Mouse (Mus musculus) liver, embryonic 12.5 days (tissue): Measurements from ENCODE around the gene Nt5m. TPM values are rescaled to one million over a fixed set of nuclear protein-coding genes. Genes with fewer than 3 reads are reported as not detected.

Source experiments
- ATAC-seq: fragments of 200-750 bp; cut with Nextera tagmentation; 2 replicates; pipeline ENCODE4 v1.8.0; 2017; ENCODE audit warnings: moderate number of reproducible peaks, mild to moderate bottlenecking, moderate library complexity
- H3K27ac ChIP-seq: fragments of 300-500 bp; sonication (generic); 2 replicates; pipeline ENCODE4 v1.5.1; 2016; ENCODE audit warnings: mild to moderate bottlenecking
- H3K27me3 ChIP-seq: fragments of 300-500 bp; sonication (generic); replicated peaks from 2 replicates; pipeline ENCODE4 v1.6.1; 2016; ENCODE audit warnings: mild to moderate bottlenecking, moderate library complexity
- H3K36me3 ChIP-seq: fragments of 300-500 bp; sonication (generic); 2 replicates; pipeline ENCODE4 v1.6.1; 2016; ENCODE audit warnings: mild to moderate bottlenecking, moderate library complexity
- H3K4me1 ChIP-seq: fragments of 300-500 bp; sonication (generic); 2 replicates; pipeline ENCODE4 v1.6.1; 2016
- H3K4me2 ChIP-seq: fragments of 300-500 bp; sonication (generic); 2 replicates; pipeline ENCODE4 v1.6.1; 2016; ENCODE audit warnings: mild to moderate bottlenecking, moderate library complexity
- H3K4me3 ChIP-seq: fragments of 300-500 bp; sonication (generic); 2 replicates; pipeline ENCODE4 v1.5.1; 2016; ENCODE audit warnings: mild to moderate bottlenecking, moderate library complexity
- H3K9ac ChIP-seq: fragments of 300-500 bp; sonication (generic); 2 replicates; pipeline ENCODE4 v1.6.1; 2016; ENCODE audit warnings: mild to moderate bottlenecking, moderate library complexity
- H3K9me3 ChIP-seq: fragments of 300-500 bp; sonication (generic); replicated peaks from 2 replicates; pipeline ENCODE4 v1.6.1; 2016; ENCODE audit warnings: mild to moderate bottlenecking, moderate library complexity
- WGBS: fragments of 180-500 bp; shearing (Covaris S2); methylation state at CpG from one replicate; pipeline ENCODE4 v1.1.7; 2016; ENCODE audit not compliant: insufficient replicate concordance; 5-methylcytosine and 5-hydroxymethylcytosine counted together
- polyA plus RNA-seq: library from polyadenylated mRNA; unstranded; fragments of >200 nt; fragmentation: Nextera tagmentation; extraction: Ambion mirVana; gene quantifications from 2 replicates; pipeline ENCODE4 v1.2.1, GENCODE M21; 2016

The Nt5m gene
- polyA plus RNA-seq, 1 experiment from 2014 or later, result 18.6 TPM

DNA sequence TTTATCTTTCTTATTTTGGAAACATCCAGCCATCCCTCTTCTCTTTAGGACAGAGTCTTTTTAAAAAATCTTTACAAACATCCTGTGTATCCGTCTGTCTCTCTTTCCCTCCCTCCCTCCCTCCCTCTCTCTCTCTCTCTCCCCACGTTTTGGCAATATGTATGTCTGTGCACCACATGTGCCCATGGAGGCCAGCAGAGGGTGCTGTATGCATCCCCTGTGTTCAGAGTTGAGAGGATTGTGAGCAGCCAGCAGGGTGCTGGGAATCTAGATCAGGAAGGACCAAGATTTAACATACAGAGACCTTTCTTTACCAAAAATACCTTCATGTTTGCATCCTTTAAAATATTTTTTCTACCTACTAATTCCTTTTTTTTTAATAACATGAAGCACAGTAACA, 7.9 kb downstream of the Nt5m start:
- Histone ChIP-seq H3K27me3 (no peaks in the 10 kb centered on the region), H3K27ac (no peak overlapping the region), H3K9ac (no peak overlapping the region), H3K4me1 (peaks cover 29% of the 10 kb centered on the region), H3K36me3 (peaks cover 10% of the 10 kb centered on the region), H3K9me3 (no peaks in the 10 kb centered on the region), H3K4me2 (peak overlapping the region; percentile 91), H3K4me3 (peak overlapping the region; percentile 76; the same call in 1 of the 2 replicates)
- 20% methylated on average over 2 of the region's 2 CpGs for WGBS
- ATAC-seq, result no peak

DNA sequence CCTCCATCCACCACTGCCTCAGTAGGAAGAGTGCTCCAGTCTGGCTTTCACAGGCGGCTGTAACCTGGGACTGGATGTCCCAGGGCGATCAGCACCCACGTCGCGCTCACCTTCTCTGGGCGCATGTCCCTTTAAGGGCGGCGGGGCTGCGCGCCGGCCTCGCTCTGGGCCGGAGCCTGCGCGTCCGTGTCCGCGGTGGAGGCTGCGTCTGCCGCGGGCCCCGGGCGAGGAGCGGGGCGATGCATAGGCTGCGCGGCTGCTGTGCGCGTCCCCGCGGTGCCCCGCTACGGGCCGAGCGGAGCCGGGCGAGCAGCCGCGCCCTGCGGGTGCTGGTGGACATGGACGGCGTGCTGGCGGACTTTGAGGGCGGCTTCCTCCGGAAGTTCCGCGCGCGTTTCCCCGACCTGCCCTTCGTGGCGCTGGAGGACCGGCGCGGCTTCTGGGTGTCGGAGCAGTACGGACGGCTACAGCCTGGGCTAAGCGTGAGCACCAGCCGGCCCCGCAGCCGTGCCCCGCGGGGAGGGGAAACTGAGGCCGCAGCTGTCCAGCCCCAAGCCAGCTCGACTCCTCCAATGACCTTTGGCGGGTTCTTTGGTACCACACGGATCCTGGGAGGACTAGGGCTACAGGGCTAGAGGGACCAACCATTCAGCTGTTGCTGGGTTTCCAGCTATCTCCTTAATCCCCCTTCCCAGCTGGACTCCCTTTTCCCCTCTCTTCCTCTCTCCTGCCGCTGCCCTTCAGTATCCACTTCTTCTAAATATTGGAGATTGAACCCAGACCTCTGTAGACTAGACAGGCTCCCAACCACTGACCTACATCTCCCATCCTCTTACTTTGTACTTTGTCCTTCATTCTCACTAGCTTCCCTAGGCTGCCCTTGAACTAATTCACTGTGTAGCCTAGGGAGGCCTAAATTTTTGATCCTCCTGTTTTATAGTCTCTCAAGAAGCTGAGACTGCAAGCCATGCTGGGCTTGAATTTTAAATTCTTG, 8.9 kb downstream of the Nt5m start:
- Histone ChIP-seq H3K36me3 (peaks cover 16% of the 10 kb centered on the region), H3K9me3 (no peaks in the 10 kb centered on the region), H3K4me3 (peak overlapping the region; percentile 76), H3K27me3 (no peaks in the 10 kb centered on the region), H3K4me2 (peak overlapping the region; percentile 91), H3K4me1 (peaks cover 39% of the 10 kb centered on the region), H3K9ac (peak overlapping the region; percentile 85), H3K27ac (peak overlapping the region; percentile 84)
- WGBS, result under 1% methylated on average over 69 of the region's 69 CpGs
- peak; percentile 80 for ATAC-seq

DNA sequence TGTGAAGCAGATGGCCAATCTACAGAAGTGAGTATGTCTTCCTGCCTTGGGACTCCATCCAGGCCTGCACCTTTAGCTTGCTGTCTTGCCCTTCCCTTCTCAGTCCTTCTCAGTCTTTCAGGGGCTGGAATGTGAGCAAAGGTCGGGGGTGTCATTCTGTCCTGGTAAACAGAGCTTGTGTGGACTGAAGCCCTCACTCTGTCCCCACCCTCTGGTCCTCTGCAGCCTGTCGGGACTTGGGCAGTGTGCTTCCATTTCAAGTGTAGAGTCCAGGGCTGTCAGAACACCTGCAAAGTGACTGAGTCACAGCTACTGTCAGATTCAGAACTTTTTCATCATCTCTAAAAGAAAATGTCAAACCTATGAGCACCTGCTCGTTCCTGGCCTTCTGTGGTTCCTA, 13.6 kb downstream of the Nt5m start:
- Histone ChIP-seq H3K36me3 (0 out of 2 replicates have a peak, but pooled peaks cover 9% of the 10 kb centered on the region), H3K27me3 (no peaks in the 10 kb centered on the region), H3K9me3 (no peaks in the 10 kb centered on the region), H3K4me1 (peaks cover 28% of the 10 kb centered on the region), H3K4me3 (no peak overlapping the region), H3K9ac (no peak overlapping the region), H3K27ac (no peak overlapping the region), H3K4me2 (no peak overlapping the region)
- WGBS, result 63% methylated on average over 3 of the region's 3 CpGs
- ATAC-seq, result no peak

DNA sequence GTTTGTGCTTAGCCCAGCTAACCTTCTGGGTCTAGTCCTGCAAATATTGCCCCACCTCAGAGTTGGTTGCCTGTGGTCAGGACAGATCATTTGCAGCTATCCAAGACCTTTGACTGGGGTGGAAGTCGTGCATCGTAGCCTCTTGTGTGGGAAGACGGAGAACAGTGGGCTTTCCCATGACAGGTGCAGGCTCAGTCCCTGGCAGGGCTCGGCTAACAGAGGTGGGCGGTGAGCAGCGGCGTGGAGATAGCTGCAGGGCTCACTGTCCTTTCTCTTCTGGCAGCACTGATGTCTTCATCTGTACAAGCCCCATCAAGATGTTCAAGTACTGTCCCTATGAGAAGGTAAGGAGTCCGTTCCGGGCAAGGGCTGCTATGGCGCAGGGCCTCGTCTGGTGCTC, 21.2 kb downstream of the Nt5m start:
- Histone ChIP-seq H3K9ac (no peak overlapping the region), H3K27me3 (no peaks in the 10 kb centered on the region), H3K4me1 (peaks cover 20% of the 10 kb centered on the region; the same call in 1 of the 2 replicates), H3K36me3 (peaks cover 18% of the 10 kb centered on the region; the same call in 1 of the 2 replicates), H3K4me2 (no peak overlapping the region), H3K9me3 (no peaks in the 10 kb centered on the region), H3K4me3 (no peak overlapping the region), H3K27ac (no peak overlapping the region)
- no peak for ATAC-seq
- WGBS, result 82% methylated on average over 11 of the region's 11 CpGs

DNA sequence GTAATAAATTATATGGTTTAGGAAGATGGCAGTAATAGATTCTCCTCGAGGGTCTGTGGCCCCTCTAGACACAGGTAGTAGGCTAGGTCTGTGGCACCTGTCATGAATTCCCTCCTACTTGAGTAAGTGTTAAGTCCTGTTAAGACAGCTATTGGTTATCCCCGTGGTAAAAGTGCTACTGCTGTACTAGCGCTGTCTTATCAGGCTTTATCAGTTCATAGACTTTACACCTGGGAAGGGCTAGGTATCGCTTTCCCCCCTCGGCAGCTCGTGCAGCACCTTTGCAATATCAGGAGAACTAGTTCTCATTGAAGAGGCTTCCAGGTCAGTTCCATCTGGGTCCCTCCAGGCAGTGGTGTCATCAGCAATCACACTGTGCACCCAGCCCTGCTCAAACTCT, 25.1 kb downstream of the Nt5m start:
- no peak overlapping the region for H3K4me3 ChIP-seq
- H3K27me3 ChIP-seq, result no peaks in the 10 kb centered on the region
- no peak for ATAC-seq
- no peak overlapping the region for H3K4me2 ChIP-seq
- no peak overlapping the region for H3K27ac ChIP-seq
- H3K9ac ChIP-seq, result no peak overlapping the region
- H3K4me1 ChIP-seq, result peaks cover 20% of the 10 kb centered on the region; the same call in 1 of the 2 replicates
- peaks cover 25% of the 10 kb centered on the region; the same call in 1 of the 2 replicates for H3K36me3 ChIP-seq
- no peaks in the 10 kb centered on the region for H3K9me3 ChIP-seq
- WGBS, result 55% methylated on average over 6 of the region's 6 CpGs

DNA sequence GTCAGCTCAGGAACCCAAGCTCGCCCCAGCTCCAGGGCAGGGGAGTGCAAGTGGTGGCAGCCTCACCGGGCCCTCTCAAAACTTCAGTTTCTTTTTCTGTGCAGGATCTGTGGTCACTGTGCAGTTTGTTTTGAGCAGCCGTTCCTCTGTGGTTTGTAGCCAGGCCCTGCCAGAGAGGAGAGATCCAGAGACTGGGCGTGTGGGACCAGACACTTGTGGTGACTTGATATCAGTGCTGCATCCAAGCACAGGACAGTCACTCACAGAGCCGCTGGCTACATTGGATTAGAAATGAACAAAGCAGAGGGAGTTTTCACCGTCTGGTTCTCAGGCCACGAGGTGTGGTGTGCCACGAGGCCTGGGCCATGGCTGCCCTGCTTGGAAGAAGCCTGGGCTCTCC, 32.9 kb downstream of the Nt5m start:
- 32% methylated on average over 8 of the region's 8 CpGs for WGBS
- no peaks in the 10 kb centered on the region for H3K27me3 ChIP-seq
- H3K36me3 ChIP-seq, result peaks cover 32% of the 10 kb centered on the region
- no peak for ATAC-seq
- peaks cover 4% of the 10 kb centered on the region; the same call in 1 of the 2 replicates for H3K4me1 ChIP-seq
- no peak overlapping the region for H3K4me2 ChIP-seq
- H3K9me3 ChIP-seq, result no peaks in the 10 kb centered on the region
- no peak overlapping the region for H3K27ac ChIP-seq
- no peak overlapping the region for H3K9ac ChIP-seq
- H3K4me3 ChIP-seq, result no peak overlapping the region

DNA sequence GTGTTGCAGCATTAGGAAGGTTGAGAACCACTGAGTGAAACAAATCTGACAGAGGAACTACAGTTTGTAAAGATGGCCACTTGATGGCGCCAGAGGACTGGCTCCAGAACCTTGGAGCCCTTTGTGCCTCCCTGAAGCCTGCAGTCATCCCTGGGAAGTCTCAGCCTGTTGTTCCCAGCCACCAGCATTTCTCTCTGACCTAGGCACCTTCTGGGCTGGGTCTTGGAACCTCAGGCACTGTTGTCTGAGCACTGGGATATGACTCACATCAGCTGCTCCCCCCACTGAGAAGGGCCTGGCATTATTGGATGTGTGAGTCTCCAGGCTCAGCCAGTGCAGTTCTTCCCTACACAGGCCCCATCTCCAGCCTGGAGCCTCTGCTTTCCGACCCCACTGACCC, 40.8 kb downstream of the Nt5m start:
- Histone ChIP-seq H3K27ac (no peak overlapping the region), H3K36me3 (peaks cover 32% of the 10 kb centered on the region), H3K4me3 (no peak overlapping the region), H3K9me3 (no peaks in the 10 kb centered on the region), H3K9ac (no peak overlapping the region), H3K27me3 (no peaks in the 10 kb centered on the region), H3K4me1 (peaks cover 10% of the 10 kb centered on the region; the same call in 1 of the 2 replicates), H3K4me2 (no peak overlapping the region)
- WGBS, result 21% methylated on average over 2 of the region's 2 CpGs
- 0 out of 2 replicates have a peak, but pooled peaks have one; percentile 18 for ATAC-seq

DNA sequence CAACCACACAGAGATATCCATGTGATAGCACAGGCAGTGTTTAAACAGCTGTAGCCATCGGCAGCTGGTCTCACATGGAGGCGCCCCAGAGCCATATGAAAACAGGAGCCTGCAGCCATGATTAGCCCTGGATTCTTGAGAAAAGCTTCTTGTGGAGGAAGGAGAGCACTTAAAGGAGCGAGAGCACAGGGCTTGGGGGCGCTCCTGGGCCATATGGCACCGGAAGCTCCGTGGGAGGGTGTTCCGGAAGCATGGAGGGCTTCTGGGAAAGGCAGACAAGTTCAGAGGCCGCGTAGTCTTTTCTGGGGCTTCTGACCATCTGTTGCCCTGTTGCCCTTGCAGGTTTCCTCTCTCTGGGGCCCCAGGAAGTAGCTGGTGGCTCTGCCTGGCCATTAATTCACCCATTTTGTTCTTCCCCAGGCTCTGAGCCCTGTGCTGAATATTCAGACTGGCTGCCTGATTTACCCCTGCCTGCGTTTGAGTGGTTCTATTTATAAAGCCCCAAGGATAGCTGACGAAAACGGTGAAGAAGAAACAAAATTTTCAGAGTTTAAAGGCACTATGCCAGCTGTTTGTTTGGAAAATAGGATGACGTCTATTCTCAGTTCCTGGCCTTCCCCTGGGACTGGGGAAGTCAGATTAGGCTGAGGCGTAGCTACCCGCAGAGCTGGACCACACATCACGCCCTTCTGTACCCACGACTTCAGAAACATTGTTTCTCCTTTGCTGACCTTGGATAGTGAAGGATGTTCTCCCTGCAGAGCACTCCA, 46.2 kb downstream of the Nt5m start:
- H3K4me1 ChIP-seq, result peaks cover 24% of the 10 kb centered on the region
- no peaks in the 10 kb centered on the region for H3K9me3 ChIP-seq
- 24% methylated on average over 17 of the region's 17 CpGs for WGBS
- no peak overlapping the region for H3K4me3 ChIP-seq
- peak overlapping the region; percentile 69 for H3K27ac ChIP-seq
- H3K9ac ChIP-seq, result no peak overlapping the region
- H3K27me3 ChIP-seq, result no peaks in the 10 kb centered on the region
- peak; percentile 61 for ATAC-seq
- peak overlapping the region; percentile 21; the same call in 1 of the 2 replicates for H3K4me2 ChIP-seq
- no peaks in the 10 kb centered on the region for H3K36me3 ChIP-seq

DNA sequence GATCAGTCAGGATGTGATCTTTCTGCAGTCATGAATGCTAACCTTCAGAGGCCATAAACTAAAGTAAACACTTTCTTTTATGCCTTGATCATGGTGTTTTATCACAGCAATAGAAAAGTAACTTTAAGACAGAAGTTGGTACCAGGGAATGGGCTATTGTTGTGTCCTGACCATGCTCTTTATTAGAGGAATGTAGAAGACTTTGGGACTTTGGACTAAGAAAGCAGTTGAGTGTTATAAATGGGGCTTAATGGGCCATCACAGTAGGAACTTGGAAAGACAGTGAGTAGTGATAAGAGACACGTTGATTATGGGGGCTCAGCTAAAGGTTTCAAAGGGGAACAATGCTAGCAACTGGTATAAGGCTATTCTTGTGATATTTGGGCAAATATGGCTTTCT, 47.7 kb downstream of the Nt5m start:
- Histone ChIP-seq H3K4me3 (no peak overlapping the region), H3K4me1 (peaks cover 17% of the 10 kb centered on the region), H3K9me3 (no peaks in the 10 kb centered on the region), H3K27me3 (no peaks in the 10 kb centered on the region), H3K36me3 (no peaks in the 10 kb centered on the region), H3K27ac (no peak overlapping the region), H3K9ac (no peak overlapping the region), H3K4me2 (no peak overlapping the region)
- ATAC-seq, result no peak
- WGBS, result 50% methylated on average over 1 of the region's 1 CpGs

DNA sequence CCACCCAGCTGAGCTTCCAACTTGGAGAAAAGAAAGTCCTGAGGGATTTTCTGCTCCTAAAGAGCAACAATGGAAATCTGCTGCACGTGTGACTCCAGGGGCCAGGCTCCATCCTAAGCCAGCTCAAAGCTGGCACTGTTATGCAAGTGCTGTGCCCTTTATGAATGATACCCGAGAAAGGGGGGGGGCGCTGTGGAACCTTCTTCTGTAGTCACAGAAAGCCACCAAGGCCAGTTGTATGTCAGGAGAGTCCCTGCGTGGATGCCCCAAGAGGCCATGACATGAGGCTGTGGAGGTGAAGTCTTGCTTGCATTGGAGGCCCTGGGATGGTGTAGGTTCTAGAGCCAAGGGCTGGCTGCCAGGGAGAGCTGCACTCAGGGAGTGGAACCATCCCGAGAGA, 48.9 kb downstream of the Nt5m start:
- no peak overlapping the region for H3K9ac ChIP-seq
- no peaks in the 10 kb centered on the region for H3K9me3 ChIP-seq
- no peak overlapping the region for H3K4me3 ChIP-seq
- H3K36me3 ChIP-seq, result no peaks in the 10 kb centered on the region
- H3K4me1 ChIP-seq, result peaks cover 16% of the 10 kb centered on the region
- H3K4me2 ChIP-seq, result no peak overlapping the region
- no peak overlapping the region for H3K27ac ChIP-seq
- H3K27me3 ChIP-seq, result no peaks in the 10 kb centered on the region
- ATAC-seq, result no peak
- WGBS, result 74% methylated on average over 5 of the region's 5 CpGs

DNA sequence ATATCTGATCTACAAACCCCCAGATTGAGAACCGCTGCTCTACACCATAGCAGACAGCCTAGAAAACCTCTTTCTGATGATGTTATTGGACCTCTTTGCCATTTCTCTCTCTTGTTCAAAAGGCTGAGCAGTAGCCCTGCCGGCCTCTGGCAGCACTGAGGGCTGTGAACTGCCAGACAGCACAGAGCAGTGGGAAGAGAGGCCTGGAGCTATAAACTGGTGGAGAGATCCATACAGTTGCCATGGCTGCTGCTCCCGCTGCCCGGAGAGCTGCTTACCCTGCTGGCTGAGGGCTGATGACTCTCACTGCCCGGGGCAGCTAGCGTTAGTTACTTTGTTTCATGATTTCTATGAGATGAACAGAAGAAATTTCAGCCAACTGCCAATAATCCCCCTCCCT, 52.6 kb downstream of the Nt5m start:
- H3K4me1 ChIP-seq, result peaks cover 9% of the 10 kb centered on the region; the same call in 1 of the 2 replicates
- WGBS, result 66% methylated on average over 6 of the region's 6 CpGs
- 0 out of 2 replicates have a peak, but pooled peaks cover 8% of the 10 kb centered on the region for H3K27me3 ChIP-seq
- no peaks in the 10 kb centered on the region for H3K9me3 ChIP-seq
- no peaks in the 10 kb centered on the region for H3K36me3 ChIP-seq
- H3K4me3 ChIP-seq, result no peak overlapping the region
- H3K4me2 ChIP-seq, result no peak overlapping the region
- ATAC-seq, result no peak
- no peak overlapping the region for H3K9ac ChIP-seq
- H3K27ac ChIP-seq, result no peak overlapping the region
